Mouse (Mus musculus): ENCODE data around the gene Sec13.

Gene Sec13

DNA sequence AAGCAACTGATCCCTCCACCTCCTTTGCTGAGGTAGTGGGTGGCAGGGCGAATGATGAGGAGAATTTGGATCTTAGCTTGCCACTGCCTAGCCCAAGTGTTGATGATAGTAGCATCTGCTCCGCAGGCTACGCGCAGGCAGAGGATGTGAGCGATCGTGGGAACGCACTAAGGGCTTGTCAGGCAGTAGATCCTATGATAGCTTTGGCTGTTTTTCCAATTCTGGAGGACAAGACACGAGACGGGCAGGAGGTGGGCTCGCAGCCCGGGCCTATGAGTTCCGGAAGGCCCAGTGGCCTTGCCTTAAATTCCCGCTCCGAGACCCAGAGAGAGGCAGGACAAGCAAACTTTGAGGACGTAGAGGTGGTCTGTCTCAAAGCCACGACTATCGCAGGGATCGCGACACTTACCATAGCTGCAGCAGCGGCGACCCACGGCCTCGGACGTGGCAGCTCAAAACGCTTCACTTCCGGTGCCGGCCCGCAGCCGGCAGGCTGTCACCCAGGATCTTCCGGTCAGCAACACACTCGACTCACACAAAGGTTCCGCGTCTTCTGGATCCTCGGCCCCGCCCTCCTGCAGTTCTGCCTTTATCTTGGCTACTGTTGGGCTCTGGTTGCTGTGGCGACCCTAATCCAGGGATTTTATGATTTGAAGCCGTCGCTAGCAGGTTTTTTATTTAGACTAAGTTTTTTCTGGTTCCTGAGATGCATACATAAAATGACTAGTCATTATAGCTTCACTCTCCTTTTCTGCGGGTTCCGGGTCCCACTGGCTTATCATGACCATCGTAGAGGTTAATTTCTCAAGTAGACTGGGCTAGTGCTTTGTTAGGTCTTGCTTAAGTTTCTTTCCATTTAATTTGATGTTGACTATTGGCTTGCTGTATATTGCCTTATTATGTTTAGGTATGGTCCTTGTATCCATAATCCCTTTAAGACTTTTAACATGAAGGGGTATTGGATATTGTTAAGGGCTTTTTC lies at the start of gene Sec13:
Gene Sec13, minus strand, starts transcription at position 508 of the 982 bp plus-strand sequence.
- in situ Hi-C loops (cut with MboI, MseI): no loop called here

DNA sequence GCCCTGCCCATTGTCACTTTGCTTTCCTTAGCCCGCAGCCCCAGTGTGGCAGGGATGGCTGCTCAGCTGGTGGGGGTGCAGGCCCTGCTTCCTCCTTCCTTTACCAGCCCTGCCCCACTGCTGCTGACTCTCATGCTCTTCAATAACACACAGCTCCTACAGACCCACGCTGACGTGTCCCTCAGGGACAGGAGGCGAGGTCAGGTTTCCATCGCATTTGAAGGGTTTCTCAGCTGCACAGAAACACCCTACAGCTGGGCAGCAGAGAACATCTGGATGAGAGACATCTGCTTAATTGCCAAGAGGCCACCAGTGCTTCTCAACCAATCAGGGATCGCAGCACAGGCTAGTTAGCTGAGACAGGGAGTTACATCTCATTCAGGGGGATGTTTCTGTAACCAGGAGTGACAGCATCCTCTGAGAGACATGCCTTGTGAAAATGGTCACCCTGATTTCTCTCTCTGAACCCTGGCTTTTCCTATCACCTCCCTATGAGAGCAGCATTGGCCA lies 47.0 kb upstream of the Sec13 start:
- in situ Hi-C loops (cut with MboI, MseI): no loop called here

DNA sequence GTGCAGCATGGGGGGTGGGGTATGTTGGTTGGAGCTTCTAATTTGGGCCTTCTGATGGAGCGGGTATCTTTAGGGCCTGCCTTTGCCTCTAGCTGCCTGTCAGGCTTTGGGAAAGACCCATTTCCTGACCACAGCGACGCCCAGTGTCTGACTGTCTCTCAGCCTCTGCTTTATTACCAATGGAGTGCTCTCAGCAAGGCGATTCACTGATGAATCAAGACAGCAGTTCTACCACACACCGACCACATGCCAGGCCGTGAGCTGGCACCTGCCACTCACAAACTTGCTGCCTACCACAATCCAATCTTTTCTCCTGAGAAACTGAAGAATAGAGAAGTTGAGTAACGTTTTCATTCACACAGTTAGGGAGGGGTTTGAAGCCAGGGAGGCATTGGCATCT lies 45.1 kb upstream of the Sec13 start:
- in situ Hi-C loops (cut with MboI, MseI): no loop called here

DNA sequence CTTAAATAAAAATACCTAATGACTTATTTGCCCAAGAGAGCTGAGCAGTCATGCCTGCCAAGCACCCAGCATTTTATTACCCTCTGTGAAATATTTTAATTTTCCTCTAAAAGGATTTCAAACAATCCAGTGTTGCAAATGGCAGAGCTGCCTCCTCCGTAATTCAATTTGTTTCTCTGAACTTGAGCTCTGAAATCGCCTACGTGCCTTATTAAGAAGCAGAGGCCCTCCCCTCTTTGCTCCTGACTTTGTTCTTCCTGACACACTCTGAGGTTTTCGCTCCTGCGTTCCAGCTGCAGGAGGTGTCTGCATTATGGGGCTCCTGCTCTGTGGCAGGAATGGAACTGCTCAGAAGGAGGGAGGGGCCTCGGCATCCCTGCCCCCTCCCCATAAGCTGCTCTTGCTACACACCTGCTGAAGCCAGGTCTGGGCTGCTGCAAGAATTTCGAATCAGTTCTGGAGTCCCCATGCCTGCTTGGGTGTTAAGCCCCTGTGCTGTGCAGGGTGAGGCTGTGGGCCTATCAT lies 37.7 kb upstream of the Sec13 start:
- in situ Hi-C loops (cut with MboI, MseI): no loop called here

DNA sequence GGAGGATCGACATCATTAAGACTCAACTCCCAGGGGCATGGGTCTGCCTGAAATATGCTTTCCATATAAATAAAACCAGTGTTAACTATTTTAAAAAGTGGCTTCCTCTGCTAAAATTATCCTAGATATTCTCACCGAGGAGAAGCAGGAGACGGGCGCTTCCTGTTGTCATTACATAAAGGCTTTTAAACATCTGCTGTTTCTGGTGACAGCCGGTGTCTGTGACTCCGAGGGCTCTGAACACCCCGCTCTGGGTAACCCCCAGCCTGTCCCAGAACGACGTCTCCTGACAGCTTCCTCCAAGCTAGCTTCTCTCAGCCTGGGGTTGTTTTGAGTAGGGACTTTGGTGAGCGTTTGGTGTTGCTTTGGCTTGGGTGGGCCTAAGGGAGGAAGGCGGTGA lies 28.3 kb upstream of the Sec13 start:
- in situ Hi-C loops (cut with MboI, MseI): no loop called here

DNA sequence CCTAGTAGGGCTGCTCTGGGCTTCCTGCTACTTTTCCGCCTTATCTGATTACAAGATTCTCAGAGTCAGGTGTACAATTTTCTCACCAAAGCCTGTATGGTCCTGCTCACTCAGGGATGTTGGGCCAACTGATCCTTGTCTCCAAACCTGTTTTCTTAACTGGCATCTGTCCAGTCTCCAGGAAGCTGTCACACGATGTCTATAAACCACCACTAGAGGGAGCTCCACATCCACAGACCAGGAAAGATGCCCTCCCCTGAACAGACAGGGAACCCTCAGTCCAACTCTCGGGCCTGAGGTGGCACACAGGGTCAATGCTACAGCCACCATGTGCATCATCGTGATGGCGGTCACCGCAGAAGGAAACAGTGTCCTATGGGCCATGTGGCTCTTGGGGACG lies 21.1 kb upstream of the Sec13 start:
- in situ Hi-C loops (cut with MboI, MseI): loop anchor here in 1 of 2 experiments (5.0 kb wide), 1 partner anchor 311 kb away; no protein-coding TSS in a partner anchor

DNA sequence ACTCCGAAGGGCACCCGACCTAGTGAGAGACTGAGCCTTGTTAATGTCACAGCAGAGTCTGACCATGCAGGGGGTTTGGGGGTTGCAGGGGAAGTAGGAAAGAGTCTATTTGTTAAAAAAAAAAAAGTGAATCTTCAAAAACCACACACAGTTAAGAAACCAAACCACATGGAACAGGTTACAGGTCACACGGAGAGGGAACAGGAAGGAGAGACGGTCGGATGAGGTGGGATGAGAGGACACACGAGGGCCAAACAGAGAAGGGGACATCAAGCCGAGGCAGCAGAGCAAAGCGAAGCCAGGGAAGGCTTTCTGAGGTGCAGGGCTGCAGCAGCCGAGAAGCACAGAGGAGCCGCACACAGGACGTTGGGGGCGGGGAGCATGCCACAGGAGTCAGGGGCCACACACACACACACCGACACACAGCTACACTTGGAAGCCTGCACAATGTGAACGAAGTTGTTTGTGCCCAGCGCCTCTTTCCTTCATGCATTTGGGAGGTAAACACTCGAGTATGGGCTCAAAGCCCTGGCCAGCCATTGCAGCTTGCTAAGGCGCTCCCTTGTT lies 8.7 kb upstream of the Sec13 start:
- in situ Hi-C loops (cut with MboI, MseI): no loop called here

DNA sequence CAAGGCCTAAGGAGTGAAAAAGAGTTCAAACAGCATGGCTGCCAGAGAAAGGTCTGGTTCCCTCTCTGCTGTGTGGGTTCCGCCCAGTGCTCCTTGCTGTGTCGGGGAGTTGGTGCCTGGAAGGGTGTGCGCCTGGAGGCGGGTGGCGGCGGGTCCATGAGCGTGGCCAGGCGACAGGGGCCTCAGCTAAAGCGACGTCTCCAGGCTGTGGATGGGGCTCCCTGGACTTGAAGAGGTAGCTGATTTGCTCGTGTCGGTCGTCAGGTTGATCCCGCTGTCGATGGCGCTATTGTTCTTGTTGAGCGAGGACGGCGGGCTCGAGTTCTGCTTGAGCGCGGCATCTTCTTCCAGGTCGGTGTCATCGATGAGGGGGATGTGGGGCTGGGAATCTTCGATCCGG lies 7.8 kb upstream of the Sec13 start:
- in situ Hi-C loops (cut with MboI, MseI): no loop called here

DNA sequence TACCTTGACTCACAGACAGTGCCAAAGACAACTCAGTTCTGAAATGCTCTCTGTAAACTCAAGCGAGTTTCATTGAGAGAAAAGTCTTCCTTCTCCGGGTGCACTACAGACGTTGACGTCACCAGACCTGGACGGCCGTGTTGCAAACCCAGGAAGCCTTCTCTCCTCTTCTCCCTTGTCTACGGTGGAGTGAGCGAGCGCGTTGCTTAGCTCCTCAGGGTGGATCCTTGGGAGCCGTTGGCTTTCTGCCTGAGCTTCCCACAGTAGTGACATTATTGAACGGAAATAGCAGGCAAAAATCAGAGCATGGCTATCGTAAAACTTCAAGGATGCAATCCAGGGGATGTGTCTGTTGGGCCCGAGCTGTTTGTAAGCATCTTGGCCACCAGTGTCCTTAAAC lies 6.7 kb upstream of the Sec13 start:
- in situ Hi-C loops (cut with MboI, MseI): no loop called here

DNA sequence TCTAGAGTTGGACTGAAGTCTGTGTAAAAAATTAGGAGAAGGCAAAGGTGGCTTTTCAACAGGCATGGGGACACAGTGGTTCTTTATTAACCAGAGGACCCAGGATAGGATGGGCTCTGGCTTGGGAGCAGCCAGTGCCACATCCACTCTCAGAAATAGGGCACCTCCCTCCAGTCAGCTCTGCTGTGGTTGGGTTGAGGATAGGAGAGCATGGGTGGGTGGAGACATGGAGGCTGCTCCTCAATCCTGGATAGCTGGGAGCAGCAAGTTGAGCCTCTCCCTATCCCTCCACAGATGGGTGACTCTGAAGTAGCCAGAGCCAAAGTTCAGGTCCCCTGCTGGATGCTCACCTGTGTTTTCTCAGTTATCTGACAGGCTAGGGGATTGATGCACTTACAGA lies 4.6 kb upstream of the Sec13 start:
- in situ Hi-C loops (cut with MboI, MseI): no loop called here

DNA sequence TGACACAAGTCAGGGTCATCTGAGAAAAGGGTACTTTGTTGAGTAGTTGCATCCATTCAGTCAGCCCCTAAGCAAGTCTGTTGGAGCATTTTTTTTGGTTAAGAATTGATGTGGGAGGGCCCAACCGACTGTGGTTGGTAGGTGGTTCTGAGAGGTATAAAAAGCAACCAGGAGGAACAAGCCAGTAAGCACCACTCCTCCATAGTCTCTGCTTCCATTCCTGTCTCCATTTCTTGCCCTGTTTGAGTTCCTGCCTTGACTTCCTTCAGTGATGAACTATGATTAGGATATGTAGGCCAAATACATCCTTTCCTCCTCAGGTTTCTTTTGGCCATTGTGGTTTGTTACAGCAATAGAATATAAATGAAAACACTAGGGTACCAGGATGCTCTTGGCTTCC lies 2.6 kb upstream of the Sec13 start:
- in situ Hi-C loops (cut with MboI, MseI): no loop called here

DNA sequence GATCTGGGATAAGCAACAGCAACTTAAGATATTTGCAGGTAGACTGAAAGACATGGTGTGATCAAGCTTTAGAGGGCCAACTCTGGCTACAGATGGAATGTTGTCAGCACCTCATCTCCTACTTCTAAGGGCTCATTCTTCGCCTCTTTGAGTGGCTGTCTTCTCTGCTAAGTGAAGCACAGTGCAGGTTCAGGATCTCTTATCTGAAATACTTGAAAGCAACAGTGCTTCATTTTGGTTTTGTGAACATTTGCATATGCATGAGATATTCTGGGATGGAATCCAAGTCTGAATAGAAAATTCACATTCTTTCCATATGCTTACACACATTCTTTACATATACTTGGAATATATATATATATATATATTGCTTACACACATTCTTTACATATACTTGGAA lies 1.8 kb upstream of the Sec13 start:
- in situ Hi-C loops (cut with MboI, MseI): no loop called here

DNA sequence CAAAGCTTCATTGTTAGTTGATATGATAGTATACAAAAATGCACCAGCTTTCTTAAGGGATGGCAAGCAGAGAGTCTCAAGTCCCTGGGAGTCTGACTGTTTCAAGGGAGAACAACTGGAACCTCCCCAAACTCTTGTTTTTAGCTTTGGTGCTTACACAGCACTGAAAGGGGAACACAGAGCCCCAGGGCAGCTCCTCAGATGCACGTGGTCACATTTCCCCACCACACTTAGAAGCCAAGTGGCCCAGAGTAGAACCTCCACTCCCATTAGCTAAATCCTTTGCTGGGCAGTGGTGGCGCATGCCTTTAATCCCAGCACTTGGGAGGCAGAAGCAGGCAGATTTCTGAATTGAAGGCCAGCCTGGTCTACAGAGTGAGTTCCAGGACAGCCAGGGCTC lies 882 bp upstream of the Sec13 start:
- in situ Hi-C loops (cut with MboI, MseI): no loop called here

DNA sequence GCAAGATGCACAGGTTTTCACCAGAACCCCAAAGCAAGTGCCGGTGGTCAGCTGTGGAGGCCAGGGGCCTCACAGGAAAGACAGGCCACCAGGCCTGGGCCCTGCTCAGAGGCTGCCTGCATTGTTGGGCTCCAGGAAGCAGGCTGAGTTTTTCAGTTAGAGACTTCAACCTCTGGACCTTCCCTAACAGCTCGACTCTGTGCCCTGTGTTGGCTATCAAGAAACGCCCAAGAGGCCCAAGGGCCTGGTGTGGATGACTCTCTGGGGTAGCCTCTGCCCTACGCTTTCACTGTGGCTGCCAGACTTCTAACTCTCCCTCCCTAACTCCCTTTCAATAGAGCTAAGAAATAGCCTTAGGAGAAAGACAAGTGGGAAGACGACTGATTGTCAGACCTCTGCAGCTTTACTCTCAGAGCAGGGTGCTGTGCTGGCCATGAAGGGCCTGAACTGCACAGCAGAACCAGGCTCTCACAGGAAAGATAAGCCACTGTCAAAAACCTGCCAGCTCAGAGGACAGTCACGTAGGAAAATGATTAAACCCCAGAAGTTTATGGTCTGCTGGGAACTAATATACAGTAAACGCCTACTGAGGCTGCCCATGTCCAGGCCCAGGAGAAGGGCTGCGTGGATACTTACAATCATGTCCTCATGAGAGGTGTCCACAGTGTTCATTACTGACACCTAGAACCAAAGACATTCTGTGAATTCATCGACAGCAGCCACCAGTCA lies 3.1 kb downstream of the Sec13 start:
- in situ Hi-C loops (cut with MboI, MseI): no loop called here

DNA sequence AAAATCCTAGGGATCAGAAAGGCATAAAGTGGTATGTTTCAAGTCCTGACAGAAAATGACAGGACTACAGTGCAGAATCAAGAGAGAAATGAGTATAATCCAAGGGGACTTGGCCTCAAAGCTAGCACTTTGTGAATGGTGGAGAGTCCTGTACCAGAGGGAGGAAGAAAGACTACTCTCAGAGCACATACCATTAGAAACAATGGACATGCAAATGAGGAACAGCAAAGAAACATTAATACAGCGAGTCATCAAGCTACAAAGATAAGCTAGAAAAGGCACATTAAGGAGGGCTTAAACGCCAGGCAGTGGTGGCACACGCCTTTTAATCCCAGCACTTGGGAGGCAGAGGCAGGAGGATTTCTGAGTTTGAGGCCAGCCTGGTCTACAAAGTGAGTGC lies 9.2 kb downstream of the Sec13 start:
- in situ Hi-C loops (cut with MboI, MseI): no loop called here

DNA sequence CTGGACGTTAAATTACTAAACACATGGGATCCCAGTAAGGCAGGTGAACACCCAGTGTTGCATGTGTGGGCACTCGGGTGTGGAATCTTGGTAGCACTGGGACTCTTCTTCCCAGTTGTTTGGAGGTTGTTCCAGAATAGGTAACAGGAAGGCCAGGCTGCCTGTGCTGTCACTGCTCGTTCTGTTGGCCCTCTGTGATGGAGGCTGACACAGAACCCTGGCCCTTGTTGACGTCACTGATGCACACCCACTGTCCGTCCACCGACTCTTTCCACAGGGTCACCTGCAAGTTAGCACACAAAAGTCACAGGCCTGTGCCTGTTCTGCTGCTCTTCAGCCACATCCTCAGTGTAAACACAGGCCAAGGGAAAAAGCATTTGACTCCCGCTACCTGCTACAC lies 12.4 kb downstream of the Sec13 start:
- in situ Hi-C loops (cut with MboI, MseI): no loop called here

DNA sequence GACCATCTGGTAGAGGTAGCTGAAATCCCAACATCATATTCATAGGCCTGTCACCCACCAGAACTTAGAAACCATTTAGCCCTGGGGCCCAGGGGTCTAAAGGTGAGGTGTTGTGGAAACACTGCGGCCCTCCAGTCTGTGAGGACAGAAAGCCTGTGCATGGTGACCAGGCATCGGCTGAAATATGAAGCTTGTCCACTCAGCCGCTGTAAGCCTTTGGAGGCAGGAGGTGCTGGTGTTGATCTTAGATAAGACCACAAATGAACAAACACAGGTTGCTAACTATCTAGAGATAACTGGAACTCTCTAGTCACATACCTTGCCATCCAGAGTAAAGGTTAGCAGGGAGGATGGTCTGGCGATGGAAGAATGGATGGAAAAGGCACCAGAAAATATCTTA lies 19.5 kb downstream of the Sec13 start:
- in situ Hi-C loops (cut with MboI, MseI): loop anchor here (25.0 kb wide), 2 partner anchors 584 to 609 kb away; no protein-coding TSS in a partner anchor

DNA sequence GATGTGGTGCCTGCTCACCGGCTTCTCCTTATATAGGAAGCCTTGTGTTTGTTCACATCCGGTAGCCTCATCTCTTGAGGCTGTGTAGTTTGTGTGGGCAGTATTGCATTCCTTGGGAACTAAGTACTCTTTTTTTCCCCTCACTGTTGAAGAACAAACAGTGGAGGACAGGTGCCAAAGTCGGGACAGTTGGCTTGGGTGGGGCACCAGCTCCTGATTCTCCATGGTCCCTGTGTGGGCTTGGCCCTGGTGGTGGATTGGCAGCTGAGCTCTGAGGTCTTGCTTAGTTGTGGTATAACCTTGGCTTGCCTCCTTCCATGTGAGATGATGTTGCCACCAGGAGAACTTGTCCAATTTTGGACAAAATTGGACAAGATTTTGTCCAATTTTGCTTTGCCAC lies 20.7 kb downstream of the Sec13 start, which contains the start of gene Ghrl:
Gene Ghrl, minus strand, starts transcription at position 3 of the 400 bp plus-strand sequence.
- in situ Hi-C loops (cut with MboI, MseI): loop anchor here (25.0 kb wide), 2 partner anchors 583 to 608 kb away; no protein-coding TSS in a partner anchor

DNA sequence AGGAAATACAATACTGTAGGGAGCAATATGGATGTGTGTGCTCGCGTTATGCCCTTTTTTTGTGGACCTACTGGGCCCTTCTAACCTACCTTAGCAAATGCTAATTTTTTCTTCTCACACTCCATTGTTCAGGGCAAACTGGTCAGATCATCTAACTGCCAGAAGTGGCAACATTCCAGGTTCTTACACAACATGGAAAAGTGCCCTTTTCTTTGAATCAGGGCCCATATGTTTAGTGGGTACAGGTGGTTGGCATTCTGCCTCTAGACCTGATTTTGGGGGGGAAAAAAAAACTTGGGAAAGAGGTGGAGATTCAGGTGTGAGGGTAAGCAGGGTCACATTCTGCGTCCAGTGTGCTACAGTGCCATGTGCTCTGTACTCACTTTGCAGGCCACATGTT lies 23.0 kb downstream of the Sec13 start:
- in situ Hi-C loops (cut with MboI, MseI): loop anchor here (25.0 kb wide), 2 partner anchors 580 to 605 kb away; no protein-coding TSS in a partner anchor

DNA sequence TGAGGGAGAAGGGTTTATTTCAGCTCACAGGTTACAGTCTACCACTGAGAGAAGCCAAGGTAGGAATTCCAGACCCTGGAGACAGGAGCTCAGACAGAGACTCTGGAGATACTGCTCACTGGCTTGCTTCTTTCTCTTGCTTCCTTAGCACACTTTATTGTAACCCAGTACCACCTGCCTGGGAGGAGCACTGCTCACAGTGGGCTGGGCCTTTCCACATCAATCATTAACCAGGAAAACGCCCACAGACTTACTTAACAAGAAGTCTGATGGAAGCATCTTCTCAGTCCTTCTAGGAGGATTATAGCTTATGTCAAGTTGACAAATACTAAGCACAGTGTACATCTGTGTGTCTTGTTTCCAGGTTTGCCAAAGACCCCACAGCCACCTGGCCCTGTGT lies 25.7 kb downstream of the Sec13 start:
- in situ Hi-C loops (cut with MboI, MseI): loop anchor here (25.0 kb wide), 2 partner anchors 577 to 602 kb away; no protein-coding TSS in a partner anchor

DNA sequence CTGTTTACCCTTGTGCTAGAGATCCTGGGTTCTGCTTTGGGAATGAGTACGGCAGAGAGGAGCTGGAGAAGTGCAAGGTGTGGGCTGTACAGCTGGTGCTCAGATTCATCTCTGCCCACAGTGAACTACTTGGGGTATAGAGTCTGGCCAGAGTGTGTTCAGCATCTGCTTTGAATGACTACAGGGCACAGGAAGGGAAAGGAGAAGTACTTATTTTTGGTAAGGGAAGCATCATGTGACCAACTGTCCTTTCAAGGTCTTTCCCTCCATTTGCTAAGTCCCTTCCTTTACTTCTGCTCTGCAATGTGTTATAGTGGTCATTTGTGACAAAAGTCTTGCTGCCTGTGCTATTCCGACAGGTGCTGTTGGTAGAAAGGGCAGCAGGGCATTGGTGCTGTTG lies 26.3 kb downstream of the Sec13 start:
- in situ Hi-C loops (cut with MboI, MseI): loop anchor here (25.0 kb wide), 2 partner anchors 577 to 602 kb away; no protein-coding TSS in a partner anchor

Measured in T-helper 17 cell (primary cell).